Mouse (Mus musculus): ENCODE results near the gene 4930447C04Rik.

The 4930447C04Rik gene

GRCm38 (mm10) chr12:72942171-72942570 is 1.6 kb upstream of the 4930447C04Rik start:
- no peak for DNase-seq

- DNase-seq = no peak
Observed at GRCm38 (mm10) chr12:72941398-72942051, 951 bp upstream of the 4930447C04Rik start.

- DNase-seq = no peak
Observed at GRCm38 (mm10) chr12:72940822-72941397, 336 bp upstream of the 4930447C04Rik start.

- DNase-seq = no peak
Observed at GRCm38 (mm10) chr12:72939616-72940015, 958 bp downstream of the 4930447C04Rik start, which contains the start of gene Six6. Gene Six6 (plus strand): TSS chr12:72939892.

GRCm38 (mm10) chr12:72938600-72939490 is 1.7 kb downstream of the 4930447C04Rik start:
- DNase-seq = no peak

GRCm38 (mm10) chr12:72938176-72938575 is 2.4 kb downstream of the 4930447C04Rik start:
- no peak for DNase-seq

GRCm38 (mm10) chr12:72937537-72938120 is 2.9 kb downstream of the 4930447C04Rik start:
- DNase-seq = no peak

- no peak for DNase-seq
Observed at GRCm38 (mm10) chr12:72936751-72937150, 3.8 kb downstream of the 4930447C04Rik start.

- DNase-seq = peak in 1 of 2 experiments; percentile 13
Observed at GRCm38 (mm10) chr12:72917159-72917993, 23.2 kb downstream of the 4930447C04Rik start.

GRCm38 (mm10) chr12:72854377-72855032 is 86.1 kb downstream of the 4930447C04Rik start:
- no peak for DNase-seq

GRCm38 (mm10) chr12:72853406-72854076 is 87.0 kb downstream of the 4930447C04Rik start:
- no peak for DNase-seq

- no peak for DNase-seq
Observed at GRCm38 (mm10) chr12:72852264-72852663, 88.3 kb downstream of the 4930447C04Rik start.

GRCm38 (mm10) chr12:72850146-72850545 is 90.4 kb downstream of the 4930447C04Rik start:
- no peak for DNase-seq

- peak; percentile 36 to 68 for DNase-seq
Observed at GRCm38 (mm10) chr12:72847725-72848124, 92.8 kb downstream of the 4930447C04Rik start.

GRCm38 (mm10) chr12:72845946-72846345 is 94.6 kb downstream of the 4930447C04Rik start:
- no peak for DNase-seq

GRCm38 (mm10) chr12:72843973-72844620 is 96.5 kb downstream of the 4930447C04Rik start:
- DNase-seq = peak; percentile 75 to 85

GRCm38 (mm10) chr12:72843555-72843954 is 97.0 kb downstream of the 4930447C04Rik start:
- DNase-seq = no peak

- peak in 1 of 2 experiments; percentile 12 for DNase-seq
Observed at GRCm38 (mm10) chr12:72843135-72843534, 97.4 kb downstream of the 4930447C04Rik start.

GRCm38 (mm10) chr12:72841500-72841899 is 99.1 kb downstream of the 4930447C04Rik start:
- DNase-seq = no peak

GRCm38 (mm10) chr12:72837302-72837701 is 103.3 kb downstream of the 4930447C04Rik start:
- no peak for DNase-seq

Measured in kidney, postnatal 36 days (tissue).